Mouse (Mus musculus): ENCODE data around the gene Id2.

Gene Id2

DNA sequence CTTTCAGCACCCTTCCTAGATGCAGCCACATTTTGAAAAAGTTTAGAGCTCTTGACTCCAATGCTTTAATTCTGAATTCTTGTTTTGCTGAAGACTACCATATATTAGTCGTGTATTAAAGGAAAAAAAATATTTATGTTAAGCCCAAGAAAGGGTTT, at the start of gene Id2:
Gene Id2, minus strand, starts transcription at position 89 of the 158 bp plus-strand sequence.
- DNase-seq (ENCODE audit: low spot score) = no peak

- peak; percentile 50 for DNase-seq (ENCODE audit: low spot score)
Observed at GRCm38 (mm10) chr12:25145344-25145698, 48.4 kb upstream of the Id2 start.

- DNase-seq (ENCODE audit: low spot score) = peak; percentile 50
Observed at GRCm38 (mm10) chr12:25144591-25145343, 47.8 kb upstream of the Id2 start.

GRCm38 (mm10) chr12:25143492-25143891, 46.6 kb upstream of the Id2 start:
- no peak for DNase-seq (ENCODE audit: low spot score)

DNA sequence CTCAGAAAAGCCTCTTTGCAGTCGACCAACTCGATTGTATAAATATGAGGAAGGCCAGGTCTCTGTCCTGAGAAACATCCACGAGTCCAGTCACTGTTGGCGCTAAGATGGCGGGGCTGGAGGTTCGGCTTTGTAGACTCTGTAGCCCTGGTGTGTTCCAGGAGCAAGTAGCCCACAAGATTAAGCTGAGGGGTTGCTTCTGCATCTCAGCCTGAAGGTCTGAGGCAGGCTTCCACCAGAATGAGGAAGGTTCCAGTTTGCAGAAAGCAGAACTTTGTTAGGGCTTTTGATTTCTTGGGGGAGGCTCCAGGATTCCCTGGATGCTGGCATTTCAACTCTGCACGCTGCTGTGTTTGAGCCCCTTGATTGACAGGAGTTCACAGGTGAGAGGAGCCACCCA, 45.3 kb upstream of the Id2 start:
- no peak for DNase-seq (ENCODE audit: low spot score)

- DNase-seq (ENCODE audit: low spot score) = peak; percentile 43
Observed at GRCm38 (mm10) chr12:25141311-25141710, 44.4 kb upstream of the Id2 start.

- peak; percentile 86 for DNase-seq (ENCODE audit: low spot score)
Observed at GRCm38 (mm10) chr12:25140115-25140514, 43.2 kb upstream of the Id2 start.

DNA sequence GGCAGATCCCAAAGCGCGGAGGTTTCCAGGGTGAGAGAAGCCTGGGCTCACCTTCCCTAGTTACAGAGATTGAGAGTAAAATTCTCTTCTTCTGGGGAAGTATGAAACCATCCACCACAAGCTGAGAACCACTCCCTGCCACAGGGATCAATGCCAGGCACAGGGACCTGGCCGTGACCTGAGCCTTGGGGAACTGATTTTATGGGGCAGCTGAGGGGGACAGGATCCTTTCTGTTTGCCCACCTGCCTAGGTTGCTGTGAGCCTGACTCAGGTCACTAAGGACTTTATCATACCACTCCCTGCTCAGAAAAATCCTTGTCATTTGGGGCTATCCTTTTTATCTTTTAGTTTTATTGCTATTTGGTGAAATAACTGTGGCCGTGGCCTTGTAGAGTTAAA, 41.7 kb upstream of the Id2 start:
- no peak for DNase-seq (ENCODE audit: low spot score)

GRCm38 (mm10) chr12:25132046-25132445, 35.1 kb upstream of the Id2 start:
- peak; percentile 72 for DNase-seq (ENCODE audit: low spot score)

GRCm38 (mm10) chr12:25127629-25128028, 30.7 kb upstream of the Id2 start:
- DNase-seq (ENCODE audit: low spot score) = no peak

GRCm38 (mm10) chr12:25126228-25126627, 29.3 kb upstream of the Id2 start:
- no peak for DNase-seq (ENCODE audit: low spot score)

- DNase-seq (ENCODE audit: low spot score) = no peak
Observed at GRCm38 (mm10) chr12:25125239-25125776, 28.4 kb upstream of the Id2 start.

GRCm38 (mm10) chr12:25124431-25125238, 27.7 kb upstream of the Id2 start:
- no peak for DNase-seq (ENCODE audit: low spot score)

DNA sequence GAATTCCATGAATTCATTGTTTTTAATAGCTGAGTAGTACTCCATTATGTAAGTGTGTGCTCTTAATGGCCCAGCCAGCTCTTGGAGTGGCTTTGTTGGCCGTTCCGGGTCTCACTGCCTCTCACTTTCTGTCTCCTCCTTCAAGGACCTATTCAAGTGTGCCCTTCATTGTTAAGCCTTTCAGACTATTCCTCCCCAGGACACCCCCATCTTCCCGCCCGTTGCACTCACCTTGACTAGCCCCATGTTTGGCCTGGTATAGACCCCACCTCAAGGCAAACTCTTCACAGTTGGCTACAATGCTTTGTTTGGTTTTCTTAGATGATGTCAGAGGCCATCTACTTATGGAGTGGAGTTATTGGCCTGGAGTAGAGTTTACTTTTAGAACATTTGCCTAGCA, 23.8 kb upstream of the Id2 start:
- DNase-seq (ENCODE audit: low spot score) = no peak

GRCm38 (mm10) chr12:25119278-25119677, 22.3 kb upstream of the Id2 start:
- no peak for DNase-seq (ENCODE audit: low spot score)

DNA sequence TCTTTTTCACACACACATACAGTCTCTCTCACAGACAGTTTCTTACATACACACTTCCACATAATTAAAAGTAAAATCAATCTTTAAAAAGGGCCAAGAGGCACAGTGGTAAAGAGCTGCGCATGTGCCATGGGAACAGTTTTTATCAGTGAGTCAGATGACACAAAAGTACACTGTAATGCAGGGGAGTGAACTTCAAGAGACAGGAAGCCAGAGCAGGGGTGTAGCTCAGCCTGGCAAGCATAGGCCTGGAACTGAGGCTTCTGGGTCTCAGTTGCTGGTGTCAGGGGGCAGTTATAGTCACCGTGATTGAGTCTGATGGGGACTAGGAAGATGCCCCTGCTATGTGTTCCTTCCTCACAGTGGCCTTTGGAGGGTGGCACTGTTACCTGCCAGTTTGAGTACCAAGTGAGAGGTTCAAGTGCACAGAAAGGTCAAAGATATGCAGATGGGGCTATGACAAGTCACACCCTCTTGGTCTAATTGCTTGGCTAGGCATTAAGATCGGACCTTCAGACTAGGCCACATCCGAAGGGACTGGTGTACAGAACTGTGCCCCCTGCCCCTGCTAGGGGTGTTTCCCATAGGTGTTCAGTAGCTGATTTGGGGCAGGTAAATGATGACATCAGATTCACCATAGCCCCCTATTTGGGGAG, 21.0 kb upstream of the Id2 start:
- no peak for DNase-seq (ENCODE audit: low spot score)

DNA sequence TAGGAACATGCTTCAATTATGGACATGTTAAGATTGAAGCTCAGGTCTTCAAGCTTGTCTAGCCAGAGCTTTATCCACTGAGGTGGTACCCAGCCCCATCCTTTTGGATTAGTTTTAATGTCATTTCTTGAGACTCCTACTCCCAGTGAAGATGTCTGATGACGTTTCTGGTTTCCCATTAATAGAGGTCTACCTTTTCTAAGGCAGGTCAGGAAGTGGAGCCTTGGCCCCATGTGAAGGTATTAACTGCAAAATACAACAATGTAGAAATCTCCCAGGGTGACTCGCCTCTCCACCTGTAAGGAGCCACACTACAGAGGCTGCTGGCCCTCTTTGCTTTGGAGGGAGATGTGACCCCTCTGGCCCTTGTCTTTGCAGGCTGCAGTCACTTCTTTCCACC, 19.2 kb upstream of the Id2 start:
- no peak for DNase-seq (ENCODE audit: low spot score)

DNA sequence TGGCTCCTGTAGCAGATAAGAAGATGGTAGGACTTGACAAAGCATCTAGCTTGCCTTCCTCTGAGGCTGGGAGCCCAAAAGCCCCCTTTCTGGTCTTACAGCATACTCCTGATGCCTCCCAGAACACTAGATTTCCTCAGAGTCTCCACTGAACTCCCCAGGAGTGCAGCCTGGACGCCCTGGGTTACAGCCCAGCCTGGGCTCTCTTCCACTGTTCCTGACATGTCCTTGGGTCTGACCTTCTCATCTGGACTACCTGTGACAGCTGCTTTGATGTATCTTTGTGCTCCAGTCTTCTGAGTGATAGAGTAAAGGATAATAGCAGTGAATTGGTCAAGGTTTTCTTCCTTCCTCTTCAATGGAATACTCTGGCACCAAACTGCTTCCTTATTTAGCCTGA, 17.5 kb upstream of the Id2 start:
- no peak for DNase-seq (ENCODE audit: low spot score)

GRCm38 (mm10) chr12:25113357-25113756, 16.4 kb upstream of the Id2 start:
- DNase-seq (ENCODE audit: low spot score) = no peak

DNA sequence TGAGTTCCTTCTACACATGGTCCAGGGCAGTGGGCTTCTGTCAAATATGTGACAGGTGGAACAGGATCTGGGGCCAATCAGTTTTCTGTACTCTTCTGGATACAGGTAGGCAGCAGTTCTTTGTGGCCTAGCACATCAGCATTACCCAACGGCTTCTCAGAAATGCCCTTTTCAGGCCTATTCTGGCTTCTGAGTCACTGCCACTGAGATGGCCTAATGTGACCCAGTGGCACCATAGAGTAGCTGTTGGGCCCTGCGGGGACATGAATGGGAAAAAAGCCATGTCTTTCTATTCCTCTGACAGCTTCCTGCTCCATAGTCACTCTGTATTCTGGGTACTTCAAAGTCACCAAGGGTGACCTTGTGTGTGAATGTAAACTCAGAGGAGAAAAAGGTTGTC, 15.9 kb upstream of the Id2 start:
- DNase-seq (ENCODE audit: low spot score) = no peak

GRCm38 (mm10) chr12:25110682-25111078, 13.7 kb upstream of the Id2 start:
- DNase-seq (ENCODE audit: low spot score) = no peak

DNA sequence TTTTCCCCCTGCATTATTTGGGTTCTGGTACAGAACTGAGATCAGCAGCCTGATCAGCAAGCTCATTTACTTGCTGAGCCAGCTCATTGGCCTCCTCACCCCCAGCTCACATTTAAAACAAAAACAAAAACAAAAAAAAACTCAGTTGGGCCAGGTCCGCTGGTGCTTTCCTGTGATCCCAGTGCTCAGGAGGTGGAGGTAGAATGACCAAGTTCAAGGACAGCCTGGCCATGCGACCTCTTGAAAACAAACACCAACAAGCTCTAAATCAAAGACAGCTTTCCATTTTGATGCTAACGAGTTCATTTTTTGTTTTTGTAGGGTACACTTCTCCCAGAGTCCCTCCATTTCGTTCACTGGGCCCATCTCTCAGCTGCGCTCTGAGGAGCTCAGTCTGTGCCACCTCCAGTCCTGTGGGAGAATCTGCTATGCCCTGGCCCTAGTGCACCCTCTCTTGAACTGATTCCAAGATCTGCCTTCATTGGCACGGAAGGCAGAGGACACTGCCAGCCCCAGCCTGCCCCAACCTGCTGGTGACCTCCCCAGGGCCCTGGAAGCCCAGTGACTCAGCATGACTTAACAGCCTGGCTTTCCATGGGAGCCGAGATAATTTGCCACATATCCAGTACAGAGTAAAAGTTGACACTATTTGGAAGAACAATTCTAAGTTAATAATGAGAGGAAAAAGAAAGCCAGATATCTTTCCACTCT, 13.2 kb upstream of the Id2 start:
- no peak for DNase-seq (ENCODE audit: low spot score)

- DNase-seq (ENCODE audit: low spot score) = peak; percentile 44
Observed at GRCm38 (mm10) chr12:25108865-25109264, 11.9 kb upstream of the Id2 start.

Measured in yolk sac, embryonic 10.5 days (tissue).